8 mouse cellular contexts compared by ENCODE assay signal in the genomic region with DNA sequence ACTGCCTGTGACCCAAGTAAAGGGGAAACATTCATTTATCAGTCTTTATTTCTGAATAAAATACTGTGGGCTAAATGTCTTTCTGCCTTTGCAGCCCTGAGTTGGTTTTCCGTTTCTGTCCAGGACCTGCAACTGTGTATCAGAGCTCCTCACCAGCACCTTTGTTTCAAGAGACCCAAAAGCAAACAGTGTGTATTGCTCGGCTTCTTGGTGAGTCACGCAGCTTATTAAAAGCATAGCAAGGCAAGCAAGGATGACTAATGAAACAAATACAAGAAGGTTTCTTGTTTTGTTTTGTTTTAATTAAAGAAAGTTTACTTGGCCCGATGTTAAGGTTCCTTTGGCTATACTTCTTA. TPM values are rescaled to one million over a fixed set of nuclear protein-coding genes. Genes with fewer than 3 reads are reported as not detected.
A peak's percentile ranks its signal among the peaks of the same experiment; 100 is the strongest.
DNase-seq lines count a peak whose midpoint lies in the region; ATAC-seq and TF ChIP-seq lines count a peak whose summit lies in the region.

A gene (plus strand): TSS at position 115 of the 356 bp plus-strand sequence.

- no peaks in the 10 kb centered on the region for H3K27me3 ChIP-seq in intestine, postnatal 0 days (replicated peaks; ENCODE audit: control insufficient read depth, insufficient read depth, low read length)
- H3K27me3 ChIP-seq in midbrain, embryonic 10.5 days (ENCODE audit: low read depth, poor library complexity, severe bottlenecking), result no peaks in the 10 kb centered on the region

- DNase-seq in layer of hippocampus, adult 8-10 months (ENCODE audit: low spot score in 2 of 2), result no peak
- no peak for DNase-seq in layer of hippocampus, adult 9-11 months
- DNase-seq in midbrain, embryonic 10.5 days (ENCODE audit: low spot score), result no peak
- no peak for DNase-seq in embryo, embryonic 10 days (ENCODE audit: low spot score)
- DNase-seq in right cerebral cortex, adult 18-20 months, result no peak

- H3K4me1 ChIP-seq in bone marrow, adult 2 months (ENCODE audit: control insufficient read depth, insufficient read depth, low read length), result peaks cover 15% of the 10 kb centered on the region
- H3K4me1 ChIP-seq in intestine, postnatal 0 days (replicated peaks; ENCODE audit: control insufficient read depth, insufficient read depth, low read length), result peaks cover 14% of the 10 kb centered on the region; the same call in 1 of the 2 replicates
- peaks cover 14% of the 10 kb centered on the region for H3K4me1 ChIP-seq in midbrain, embryonic 10.5 days

- TF ChIP-seq CTCF in bone marrow, adult 2 months (IDR thresholded peaks at IDR 0.05; ENCODE audit: control insufficient read depth, insufficient read depth, low read length), result no peak
- no peak for TF ChIP-seq CTCF in intestine, postnatal 0 days (IDR thresholded peaks at IDR 0.05; ENCODE audit: low read depth)

- H3K4me3 ChIP-seq in bone marrow, adult 2 months (replicated peaks; ENCODE audit: control insufficient read depth, low read depth, low read length), result no peak within 1 kb of the TSS
- H3K4me3 ChIP-seq in intestine, postnatal 0 days (ENCODE audit: low read depth, low read length), result no peak within 1 kb of the TSS
- no peak within 1 kb of the TSS for H3K4me3 ChIP-seq in midbrain, embryonic 10.5 days

- no peak within 1 kb of the TSS for H3K9ac ChIP-seq in intestine, postnatal 0 days (ENCODE audit: low read depth, low read length)

- 4% methylated on average over 4 of the region's 4 CpGs for WGBS in bone marrow, adult 2 months
- 26% methylated on average over 4 of the region's 4 CpGs for WGBS in intestine, postnatal 0 days
- 72% methylated on average over 4 of the region's 4 CpGs for WGBS in midbrain, embryonic 10.5 days

- peak within 1 kb of the TSS; percentile 79 for H3K27ac ChIP-seq in bone marrow, adult 2 months (ENCODE audit: control insufficient read depth, insufficient read depth, low read depth, low read length, poor library complexity)
- no peak within 1 kb of the TSS for H3K27ac ChIP-seq in intestine, postnatal 0 days (ENCODE audit: low read depth, low read length)
- H3K27ac ChIP-seq in midbrain, embryonic 10.5 days (replicated peaks), result no peak within 1 kb of the TSS

- no peak within 1 kb of the TSS for H3K4me2 ChIP-seq in intestine, postnatal 0 days (replicated peaks; ENCODE audit: low read depth)

- no peak for TF ChIP-seq POLR2A in bone marrow, adult 2 months (IDR thresholded peaks at IDR 0.05; ENCODE audit: borderline replicate concordance, control insufficient read depth, low read depth, low read length)

- H3K36me3 ChIP-seq in intestine, postnatal 0 days (ENCODE audit: control insufficient read depth, insufficient read depth), result no peaks in the 10 kb centered on the region
- H3K36me3 ChIP-seq in midbrain, embryonic 10.5 days, result no peaks in the 10 kb centered on the region

- peak; percentile 3 for ATAC-seq in granulocyte monocyte progenitor cell, adult 5-6 weeks (replicated peaks; ENCODE audit: poor library complexity, severe bottlenecking)
- ATAC-seq in intestine, postnatal 0 days, result no peak

- no peaks in the 10 kb centered on the region for H3K9me3 ChIP-seq in intestine, postnatal 0 days (ENCODE audit: control insufficient read depth)
- no peaks in the 10 kb centered on the region for H3K9me3 ChIP-seq in midbrain, embryonic 10.5 days (replicated peaks)

RNA-seq across cellular contexts. Expression of the gene that starts here (rescaled TPM):
- total RNA-seq in layer of hippocampus, adult 8-10 months (2022), result 10 to 100 TPM; 25.4 to 41.4 (median 32.9) TPM
- polyA plus RNA-seq in bone marrow, adult 2 months (2011; ENCODE audit: insufficient read depth, insufficient read length, low replicate concordance, missing spikeins), result 11.1 and 18.3 TPM in 2 replicates
- total RNA-seq in granulocyte monocyte progenitor cell, adult 5-6 weeks (2014; fragmentation: Nextera tagmentation), result 33.5 and 57.3 TPM in 2 replicates
- 28.0 and 35.6 TPM in 2 replicates for total RNA-seq in granulocyte monocyte progenitor cell, adult 5-6 weeks (2017)
- 31.8 and 32.2 TPM in 2 replicates for polyA plus RNA-seq in intestine, postnatal 0 days (2015; fragmentation: Nextera tagmentation; extraction: Ambion mirVana)
- polyA plus RNA-seq in midbrain, embryonic 10.5 days (2016; fragmentation: Nextera tagmentation; extraction: Ambion mirVana), result 163 and 168 TPM in 2 replicates
